Mouse (Mus musculus) G1E (cell line): ENCODE data around the gene Fat3.

Source experiments
- CTCF ChIP-seq: IDR thresholded peaks from 2 replicates; pipeline ENCODE4 v1.5.1; 2012; ENCODE audit warnings: low read depth, low read length, inconsistent platforms, mixed read lengths
- GATA1 ChIP-seq: IDR thresholded peaks from 2 replicates; pipeline ENCODE4 v1.6.1; 2012; ENCODE audit warnings: borderline replicate concordance, low read length, inconsistent platforms, mixed read lengths
- TAL1 ChIP-seq: conservative IDR thresholded peaks from 2 replicates; pipeline ENCODE4 v1.6.1; 2012; ENCODE audit warnings: low read depth, low read length, inconsistent platforms, mixed read lengths

DNA sequence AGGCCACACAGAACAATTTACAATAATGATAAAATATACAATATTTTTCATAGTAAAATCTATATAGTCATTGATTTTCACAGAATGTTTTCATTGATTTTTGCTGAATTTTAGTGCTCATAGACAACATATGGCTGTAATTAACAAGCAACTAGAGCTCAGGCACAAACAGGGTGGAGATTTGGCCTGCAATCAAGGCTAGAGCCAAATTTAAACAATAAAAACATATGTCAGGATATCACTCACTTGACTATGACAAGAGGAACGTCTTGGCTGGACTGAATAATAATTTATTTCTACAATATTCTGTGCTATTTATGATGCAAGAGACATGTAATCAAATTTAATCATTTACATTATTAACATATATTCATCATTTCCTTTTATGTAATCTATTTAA is 31.8 kb upstream of the Fat3 start:
- TF ChIP-seq CTCF: no peak
- TF ChIP-seq GATA1: no peak
- TF ChIP-seq TAL1: no peak
